Mouse (Mus musculus) urinary bladder, postnatal 14 days (tissue): ENCODE results near the gene Rimkla.
"Not testable (repeated sequence)": the region's sequence is repeated elsewhere in the genome, so short reads cannot be mapped to it uniquely, and the experiment has no call there.

Experiments used
- DNase-seq: peaks from one replicate; pipeline ENCODE4 v3.0.0; 2021; ENCODE audit warnings: low spot score

The Rimkla gene

DNA sequence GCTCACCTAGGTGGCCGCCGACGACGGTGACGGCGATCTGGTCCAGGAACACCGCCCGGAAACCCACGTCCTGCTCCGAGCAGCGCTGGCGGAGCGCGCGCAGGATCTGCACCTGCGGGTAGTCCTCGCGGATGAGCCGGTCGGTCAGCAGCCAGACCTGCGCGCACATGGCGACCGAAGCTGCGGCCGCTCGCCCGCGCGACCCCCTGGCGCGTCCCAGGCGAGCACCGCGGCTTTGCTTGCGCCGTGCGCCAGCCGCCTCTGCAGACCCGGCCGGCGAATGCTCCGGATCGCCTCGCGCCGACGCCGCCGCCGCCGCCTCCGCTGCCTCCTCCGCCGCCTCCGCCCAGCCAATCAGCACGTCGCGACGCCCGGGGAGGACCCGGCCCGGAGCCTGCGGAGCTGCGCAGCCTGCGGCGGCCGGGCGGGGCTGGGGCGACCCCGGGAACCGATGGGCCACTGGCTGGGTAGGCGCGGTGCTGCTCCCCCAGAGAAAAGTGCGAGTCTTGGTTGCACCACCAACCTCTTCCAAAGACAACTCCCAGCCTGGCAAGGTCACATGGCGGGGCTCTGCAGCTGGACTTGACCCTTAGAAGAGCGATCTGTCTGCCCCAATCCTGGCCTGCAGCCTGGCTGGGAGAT is at the start of gene Rimkla:
TSS of gene Rimkla (minus strand) at position 338 of the 642 bp plus-strand sequence.
- DNase-seq, result peak; percentile 58

DNA sequence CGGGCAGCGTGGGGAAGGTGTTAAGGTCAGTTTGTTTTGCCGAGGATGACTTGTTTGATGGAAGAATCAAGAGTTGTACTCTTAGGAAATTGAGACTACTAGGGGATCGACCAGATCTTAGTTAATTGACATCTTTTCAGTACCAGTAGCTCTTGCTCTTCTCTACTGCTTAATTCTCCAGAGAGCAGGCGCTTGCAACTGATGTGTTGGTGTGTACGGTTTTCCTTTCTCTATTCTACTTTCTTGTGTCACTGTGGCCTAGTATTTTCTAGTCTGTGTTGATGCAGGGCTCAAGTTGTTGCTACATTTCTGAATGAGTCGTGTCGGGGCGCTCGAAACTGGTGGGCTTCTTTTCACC is 48.1 kb upstream of the Rimkla start:
- DNase-seq, result no peak

DNA sequence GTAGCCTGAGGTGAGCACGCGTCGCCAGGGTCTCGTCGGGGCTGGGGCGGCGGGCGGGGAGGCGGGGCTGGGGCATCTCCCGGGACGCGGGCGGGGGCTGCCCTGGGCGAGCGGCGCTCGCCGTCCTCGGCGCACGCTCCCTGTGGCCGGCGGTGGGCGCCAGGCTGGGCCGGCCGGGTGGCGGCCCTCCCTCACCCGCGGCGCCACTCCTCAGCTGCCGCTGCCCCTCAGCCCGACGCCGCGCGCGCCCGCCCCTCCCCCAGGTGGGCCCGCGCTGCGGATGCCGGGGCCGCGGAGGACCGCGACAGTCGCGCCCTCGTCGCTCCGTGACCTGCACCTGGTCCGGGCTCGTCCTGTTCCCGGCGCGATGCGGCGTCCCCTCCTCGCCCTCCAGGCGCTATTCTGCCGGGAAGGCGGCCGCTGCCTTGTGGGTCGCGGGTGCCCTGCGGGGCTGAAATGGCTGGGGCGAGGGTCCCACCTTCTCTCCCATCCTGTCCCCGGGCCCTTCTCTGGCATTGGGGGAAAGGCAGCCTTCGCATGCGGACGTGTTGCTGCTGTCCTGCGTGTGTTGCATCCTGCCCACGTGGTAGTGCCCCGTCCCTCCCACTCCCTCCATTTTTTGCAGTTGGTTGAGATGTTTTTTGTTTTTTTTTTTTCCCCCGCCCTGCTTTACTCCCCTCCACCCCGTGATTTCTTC is 47.6 kb upstream of the Rimkla start:
- DNase-seq, result peak; percentile 38

DNA sequence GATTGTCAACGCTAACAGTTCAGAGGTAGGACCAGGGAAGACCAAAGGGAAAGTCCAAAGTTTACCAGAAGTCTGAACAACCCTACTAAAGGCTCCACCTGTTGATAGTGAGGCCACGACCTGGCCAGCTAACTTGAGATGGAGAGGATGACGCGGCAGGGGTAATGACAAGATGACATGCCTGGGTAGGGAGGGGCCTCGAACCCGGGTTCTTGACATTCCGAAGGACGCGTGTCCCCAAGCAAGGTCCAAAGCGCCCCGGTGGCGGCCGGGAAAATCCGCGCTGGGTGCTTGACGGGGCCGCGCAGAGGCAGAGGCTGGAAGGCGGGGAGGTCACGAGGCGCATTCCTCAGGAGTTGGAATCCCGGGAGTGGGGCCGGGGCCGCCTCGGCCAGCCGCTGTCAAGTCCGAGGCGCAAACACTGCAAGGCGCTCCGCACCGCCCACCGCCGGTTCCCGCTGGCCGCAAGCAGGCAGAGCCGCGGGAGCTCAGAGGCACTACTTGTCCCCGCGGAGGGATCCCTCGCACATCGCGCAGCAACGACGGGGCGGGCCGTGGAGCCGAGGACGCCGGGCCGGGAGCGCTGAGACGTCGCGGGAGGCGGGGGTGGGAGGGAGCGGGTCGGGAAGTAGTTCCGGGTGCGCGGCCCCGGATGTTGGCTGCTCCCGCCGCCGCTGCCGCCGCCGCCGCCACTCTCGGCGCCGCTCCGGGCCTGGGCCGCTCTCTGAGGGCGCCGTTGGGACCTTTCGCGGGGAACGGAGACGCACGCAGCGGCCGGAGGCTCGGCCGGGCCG is 46.8 kb upstream of the Rimkla start, which contains the start of gene Frg2f1:
TSS of gene Frg2f1 (minus strand) at position 499 of the 794 bp plus-strand sequence.
- peak; percentile 95 for DNase-seq

DNA sequence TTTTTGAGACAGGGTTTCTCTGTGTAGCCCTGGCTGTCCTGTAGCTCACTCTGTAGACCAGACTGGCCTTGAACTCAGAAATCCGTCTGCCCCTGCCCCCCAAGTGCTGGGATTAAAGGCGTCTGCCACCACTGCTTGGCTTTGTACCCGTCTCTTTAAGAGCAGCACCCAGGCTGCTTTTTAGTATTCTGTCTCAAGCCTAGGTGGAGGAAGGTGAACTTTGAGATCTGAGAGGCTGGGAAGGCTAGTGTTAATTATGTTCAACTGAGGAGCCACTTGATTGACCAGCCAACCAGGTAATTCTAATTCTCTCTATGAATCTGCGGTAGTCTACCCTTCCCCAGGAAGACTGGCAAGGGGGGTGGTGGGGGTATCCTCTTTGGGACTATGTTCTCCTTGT is 45.0 kb upstream of the Rimkla start:
- no peak for DNase-seq

DNA sequence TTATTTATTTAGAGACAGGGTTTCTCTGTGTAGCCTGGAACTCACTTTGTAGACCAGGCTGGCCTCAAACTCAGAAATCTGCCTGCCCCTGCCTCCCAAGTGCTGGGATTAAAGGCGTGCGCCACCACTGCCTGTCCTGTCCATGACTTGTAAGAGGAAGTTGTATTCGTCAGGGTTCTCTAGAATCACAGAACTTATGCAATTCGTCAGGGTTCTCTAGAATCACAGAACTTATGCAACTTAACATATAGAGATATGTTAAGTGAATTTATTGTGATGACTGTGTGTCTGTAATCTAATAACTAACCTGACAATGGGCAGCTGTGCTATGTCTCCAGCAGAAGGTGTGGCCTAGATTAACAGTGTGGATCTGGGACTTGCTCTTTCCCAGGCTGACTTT is 44.2 kb upstream of the Rimkla start, which contains the start of gene Foxj3:
TSS of gene Foxj3 (plus strand) at position 390 of the 400 bp plus-strand sequence.
- not testable (repeated sequence) for DNase-seq

DNA sequence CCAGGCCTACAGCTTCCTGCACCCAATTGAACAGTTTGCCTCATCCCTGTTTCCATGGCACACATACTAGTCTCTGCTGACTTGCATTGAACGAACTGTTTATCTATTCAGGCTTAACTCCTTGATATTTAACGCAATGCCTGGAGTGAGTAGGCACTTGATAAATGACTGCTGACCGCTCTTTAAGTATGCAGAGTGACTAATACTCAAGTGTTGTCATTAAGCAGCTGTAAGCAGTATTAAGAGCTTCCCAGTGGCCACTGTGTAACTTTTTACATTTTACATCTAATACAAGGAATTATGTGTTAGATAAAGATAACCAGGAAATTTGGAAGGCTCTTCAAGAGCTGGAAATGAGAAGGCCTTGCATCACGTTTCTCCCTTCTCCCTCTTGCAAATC is 42.7 kb upstream of the Rimkla start:
- no peak for DNase-seq

DNA sequence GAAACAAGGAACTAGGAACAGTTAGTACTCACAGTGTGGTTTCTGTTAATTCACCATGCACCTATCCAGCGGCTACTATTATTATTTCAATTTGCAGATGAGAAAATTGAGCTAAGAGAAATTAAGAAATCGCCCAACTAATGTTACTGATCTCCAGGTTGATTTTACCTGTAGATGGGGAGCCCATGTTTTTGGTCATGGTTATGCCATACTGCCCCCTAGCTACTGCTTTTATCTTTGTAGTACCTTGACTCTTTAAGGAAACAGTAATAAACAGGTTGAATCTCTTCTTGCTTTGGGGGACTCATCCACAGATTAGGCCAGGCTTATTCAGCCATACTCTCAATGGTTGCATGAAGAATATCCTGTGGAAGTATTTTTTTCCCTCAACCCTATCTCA is 39.4 kb upstream of the Rimkla start:
- DNase-seq, result no peak

DNA sequence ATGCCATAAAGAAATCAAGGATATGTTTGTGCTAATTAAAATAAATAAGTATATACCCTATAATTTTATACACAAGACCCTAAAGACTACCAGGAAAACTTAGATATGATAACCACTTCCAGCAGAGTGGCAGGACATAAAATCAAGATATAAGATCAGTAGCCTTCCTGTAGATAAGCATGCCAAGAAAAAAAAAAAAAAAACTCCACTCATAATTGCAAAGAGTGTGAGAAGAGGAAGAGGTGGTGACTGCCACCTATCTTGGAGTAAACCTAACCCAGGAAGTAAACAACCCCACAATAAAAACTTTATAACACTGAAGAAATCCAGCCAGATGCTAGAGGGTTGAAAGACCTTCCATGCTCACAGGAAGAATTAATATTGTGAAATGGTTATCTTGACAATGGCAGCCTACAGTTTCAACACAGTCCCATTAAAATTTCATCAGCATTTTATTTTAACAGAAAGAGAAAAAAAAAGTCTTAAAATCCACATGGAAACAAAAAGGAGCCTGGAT is 34.0 kb upstream of the Rimkla start:
- DNase-seq, result no peak

DNA sequence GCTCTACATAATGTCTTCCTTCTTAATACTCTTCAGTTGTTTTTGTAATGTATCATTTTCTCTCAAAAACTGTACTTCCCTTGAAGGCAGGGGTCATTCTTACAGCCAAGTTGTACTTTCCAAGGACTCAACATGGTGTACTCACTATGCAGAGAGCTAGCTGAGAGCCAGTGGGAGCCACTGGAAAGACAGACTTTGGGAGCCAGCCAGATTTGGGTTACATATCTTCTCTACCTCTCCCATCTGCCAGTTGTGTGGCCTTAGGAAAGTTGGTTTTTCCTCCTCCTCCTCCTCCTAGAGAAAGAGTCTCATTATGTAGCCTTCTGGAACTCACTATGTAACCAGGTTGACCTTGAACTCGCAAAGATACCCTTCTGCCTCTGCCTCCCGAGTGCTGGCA is 32.0 kb upstream of the Rimkla start:
- DNase-seq, result no peak

DNA sequence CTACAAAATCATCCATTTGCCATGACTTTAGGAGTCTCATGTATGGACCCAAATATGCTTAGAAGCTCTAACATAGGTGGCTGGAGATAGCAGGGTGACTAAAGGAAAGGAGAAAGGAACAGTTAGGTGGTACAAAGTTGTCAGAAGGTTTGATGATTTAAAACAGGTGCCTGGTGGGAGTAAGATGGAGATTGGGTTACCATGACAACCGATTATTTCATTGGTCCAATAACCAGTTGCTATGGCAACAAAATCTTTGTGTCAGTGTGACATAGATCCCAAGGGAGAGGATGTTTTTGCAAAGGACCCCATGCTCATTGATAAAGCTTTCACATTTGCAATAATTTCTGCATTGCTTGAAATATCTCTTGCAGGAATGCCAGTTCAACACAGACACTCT is 31.6 kb upstream of the Rimkla start:
- no peak for DNase-seq

DNA sequence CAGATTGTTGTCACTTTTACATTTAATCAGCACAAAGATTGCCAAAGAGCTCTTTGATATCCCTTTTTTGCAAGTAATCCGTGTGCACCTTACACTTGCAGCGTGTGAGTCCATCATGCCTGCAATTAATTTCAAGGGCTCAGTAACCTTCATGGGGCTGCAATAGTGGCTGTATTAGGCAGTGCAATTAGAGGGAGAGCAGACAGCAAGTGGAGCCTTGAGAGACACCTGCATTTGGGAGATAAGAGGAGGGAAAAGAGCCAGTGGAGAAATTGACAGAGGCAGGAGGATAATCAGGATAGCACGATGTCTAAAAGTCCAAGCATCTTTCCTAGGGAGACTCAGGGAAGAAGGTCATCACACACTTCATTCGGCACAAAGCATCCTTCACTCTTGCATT is 31.1 kb upstream of the Rimkla start:
- no peak for DNase-seq

DNA sequence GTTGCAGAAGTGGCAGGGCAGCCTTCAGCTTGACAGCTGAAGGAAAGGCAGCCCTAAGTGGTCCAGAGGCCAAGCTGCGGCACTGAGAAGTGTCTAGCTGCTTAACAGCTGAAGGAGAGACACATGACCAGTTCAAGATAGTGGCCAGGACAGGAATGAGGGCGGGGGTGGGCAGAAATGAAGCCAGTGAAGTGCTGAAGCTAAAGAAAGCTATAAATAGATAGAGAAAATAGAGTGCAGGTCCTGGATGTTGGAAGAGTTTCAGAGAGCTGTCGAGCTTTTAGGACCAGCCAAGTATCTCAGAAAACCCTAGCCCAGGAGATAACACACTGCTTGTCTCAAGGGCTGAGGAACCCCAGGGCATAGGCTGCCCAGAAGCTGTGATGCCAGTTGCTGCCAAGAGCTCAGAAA is 20.3 kb upstream of the Rimkla start:
- DNase-seq, result no peak

DNA sequence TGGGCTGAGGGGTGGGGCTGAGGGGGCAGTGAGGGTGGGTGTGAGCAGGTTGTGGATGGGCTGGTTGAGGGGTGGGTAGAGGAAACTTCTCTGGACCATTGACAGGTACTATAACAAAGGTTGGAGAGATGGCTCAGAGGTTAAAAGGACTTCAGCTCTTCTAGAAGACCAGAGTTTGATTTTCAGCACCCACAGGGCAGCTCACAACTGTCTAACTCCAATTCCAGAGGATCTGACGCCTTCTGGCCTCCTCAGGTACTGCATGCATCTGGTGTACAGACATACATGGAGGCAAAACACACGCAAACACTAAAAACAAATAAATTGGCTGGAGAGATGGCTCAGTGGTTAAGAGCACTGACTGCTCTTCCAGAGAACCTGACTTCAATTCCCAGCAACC is 19.2 kb upstream of the Rimkla start:
- DNase-seq, result no peak

DNA sequence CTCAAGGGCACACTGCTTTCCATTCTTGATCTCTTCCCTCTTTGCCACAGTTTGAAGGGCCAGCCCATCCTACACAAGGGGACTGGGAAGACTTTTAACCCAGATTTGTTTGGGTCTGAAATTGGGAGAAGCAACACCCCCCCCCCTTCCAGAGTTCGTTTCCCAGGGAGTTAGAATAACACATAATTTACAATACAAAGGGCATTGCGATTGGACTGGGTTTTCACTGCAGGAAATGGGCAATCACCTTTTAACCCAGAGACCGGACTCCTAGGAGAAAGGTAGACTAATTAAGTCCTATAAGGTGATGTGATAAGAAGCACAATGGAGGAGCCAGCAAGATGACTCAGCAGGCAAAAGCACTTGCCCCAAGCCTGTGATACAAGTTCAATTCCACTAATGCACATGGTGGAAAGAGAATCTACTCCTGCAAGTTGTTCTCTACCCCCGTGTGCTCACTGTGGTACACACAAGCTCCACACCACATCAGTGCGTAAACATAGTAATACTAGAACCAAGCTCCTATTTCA is 6.0 kb upstream of the Rimkla start:
- DNase-seq, result no peak

DNA sequence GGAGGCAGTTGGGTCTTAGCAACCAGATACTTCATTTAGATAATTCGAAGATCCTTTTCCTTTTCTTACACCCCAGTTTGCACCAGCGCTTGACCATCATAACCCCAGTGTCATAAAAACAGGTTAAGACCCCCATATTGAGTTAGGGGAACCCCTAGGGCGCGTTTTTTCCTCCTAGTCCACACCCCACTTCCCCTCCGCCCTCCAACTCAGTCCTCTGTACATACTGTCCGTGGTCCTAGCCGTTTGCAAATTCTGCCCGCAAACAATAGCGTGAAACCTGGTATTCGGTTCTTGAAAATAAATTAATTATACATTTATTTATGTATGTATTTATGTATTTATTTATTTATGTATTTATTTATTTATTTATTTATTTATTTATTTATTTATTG is 502 bp upstream of the Rimkla start:
- no peak for DNase-seq

DNA sequence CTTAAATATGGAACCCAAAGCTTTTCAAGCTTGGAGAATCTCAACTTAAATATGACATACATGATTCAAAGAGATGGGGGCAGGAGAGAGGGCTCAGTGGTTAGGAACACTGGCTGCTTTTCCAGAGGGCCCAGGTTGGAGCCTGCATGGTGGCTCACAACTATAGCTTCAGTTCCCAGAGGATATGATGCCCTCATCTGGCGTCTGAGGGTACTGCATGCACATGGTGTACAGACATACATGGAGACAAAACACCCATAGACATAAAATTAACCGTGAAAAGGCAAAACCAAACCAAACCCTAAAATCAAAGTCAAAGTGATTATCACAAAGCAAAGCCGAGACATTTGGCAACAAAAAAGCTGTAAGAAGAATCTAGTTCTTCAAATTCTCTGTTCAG is 1.6 kb downstream of the Rimkla start:
- DNase-seq, result peak; percentile 11

DNA sequence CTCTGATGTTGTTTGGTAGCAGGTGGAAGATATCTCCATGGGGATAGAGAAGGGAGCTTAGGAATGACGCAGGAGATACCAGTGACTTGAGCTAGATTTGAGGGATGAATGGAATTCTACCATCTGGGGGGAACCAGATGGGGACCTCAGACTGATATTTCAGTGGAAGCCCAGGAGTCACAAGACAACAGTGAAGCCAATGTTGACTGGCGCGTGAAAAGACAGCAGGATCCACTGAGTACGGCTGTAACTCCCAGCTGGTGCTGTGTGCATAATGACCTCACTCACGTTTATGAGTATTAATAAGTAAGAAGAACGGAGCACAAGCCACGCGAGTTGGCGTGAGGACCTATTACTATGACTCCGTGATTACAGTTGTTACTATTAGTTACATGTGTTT is 2.8 kb downstream of the Rimkla start:
- no peak for DNase-seq

DNA sequence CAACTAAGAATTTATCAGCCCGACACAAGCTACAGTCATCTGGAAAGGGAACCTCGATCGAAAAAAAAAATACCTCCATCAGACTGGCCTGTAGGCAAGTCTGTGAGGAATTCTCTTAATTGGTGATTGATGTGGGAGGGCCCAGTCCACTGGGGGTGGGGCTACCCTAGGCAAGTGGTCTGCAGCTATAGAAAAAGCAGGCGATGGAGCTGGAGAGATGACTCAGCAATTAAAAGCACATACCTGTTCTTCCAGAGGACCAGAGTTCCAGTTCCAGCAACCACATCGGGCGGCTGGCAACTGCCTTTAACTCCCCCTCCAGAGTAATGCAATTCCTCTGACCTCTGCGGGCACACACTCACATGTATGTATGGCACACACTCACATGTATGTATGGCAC is 7.5 kb downstream of the Rimkla start:
- DNase-seq, result no peak

DNA sequence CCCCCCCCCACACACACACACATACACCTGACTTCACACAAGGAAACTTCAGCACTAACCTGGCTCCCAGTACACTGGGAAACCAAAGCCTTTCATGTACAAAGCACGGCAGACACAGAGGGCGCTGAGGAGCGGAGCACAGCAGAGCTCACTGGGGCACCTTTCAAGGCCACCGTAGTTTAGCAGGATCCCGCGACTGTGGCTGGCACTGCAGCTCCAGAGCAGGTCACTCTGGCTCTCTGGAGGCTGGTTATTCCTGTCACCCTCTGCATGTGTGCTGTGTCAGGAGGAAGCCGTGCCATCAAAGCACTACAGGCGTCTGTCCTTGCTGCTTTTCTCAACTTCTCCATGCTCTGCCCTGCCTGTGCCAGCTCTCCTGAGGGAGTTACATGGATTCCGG is 9.4 kb downstream of the Rimkla start:
- DNase-seq, result no peak

DNA sequence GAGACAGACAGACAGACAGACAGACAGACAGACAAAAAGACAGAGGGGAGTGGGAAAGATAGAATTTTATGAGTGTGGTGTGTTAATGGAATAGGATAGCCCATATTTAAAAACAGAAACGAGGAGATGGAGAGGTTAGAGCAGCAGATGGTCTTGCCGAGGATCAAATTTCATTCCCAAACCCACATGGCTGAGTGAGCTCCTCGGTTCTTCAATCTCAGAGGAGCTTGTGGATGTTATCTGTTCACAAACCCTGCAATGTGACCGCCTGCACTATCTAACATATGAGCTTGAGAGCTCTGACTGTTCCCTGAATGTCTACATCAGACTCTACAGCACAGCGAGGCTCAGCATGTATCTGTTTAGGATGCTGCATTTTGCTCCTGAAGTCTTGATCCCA is 19.3 kb downstream of the Rimkla start:
- no peak for DNase-seq

DNA sequence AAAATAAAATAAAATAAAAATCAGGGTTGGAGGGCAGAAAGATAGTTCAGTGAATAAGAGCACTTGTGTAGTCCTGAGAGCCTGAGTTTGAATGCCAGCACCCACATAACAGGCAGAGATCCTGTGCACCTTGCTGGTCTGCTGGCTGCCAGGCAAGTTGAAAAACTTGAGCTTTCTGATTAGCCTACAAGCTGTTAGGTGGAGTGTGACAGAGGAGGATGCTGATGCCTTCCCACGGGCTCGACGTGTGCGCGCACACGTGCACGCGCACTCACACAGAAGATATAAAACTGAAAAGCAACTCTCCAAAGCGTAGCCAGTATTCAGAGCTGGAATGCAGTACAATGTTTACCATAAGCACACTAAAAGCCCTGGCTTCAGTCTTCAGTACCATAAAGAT is 19.9 kb downstream of the Rimkla start:
- DNase-seq, result no peak
